Mouse (Mus musculus): Measurements from ENCODE around the gene Tmprss11g.

The Tmprss11g gene

GRCm38 (mm10) chr5:86518500-86518899 is at the start of gene Tmprss11g:
Gene Tmprss11g (minus strand): TSS chr5:86518600.
- DNase-seq (ENCODE audit: low read depth, low spot score), result no peak

DNA sequence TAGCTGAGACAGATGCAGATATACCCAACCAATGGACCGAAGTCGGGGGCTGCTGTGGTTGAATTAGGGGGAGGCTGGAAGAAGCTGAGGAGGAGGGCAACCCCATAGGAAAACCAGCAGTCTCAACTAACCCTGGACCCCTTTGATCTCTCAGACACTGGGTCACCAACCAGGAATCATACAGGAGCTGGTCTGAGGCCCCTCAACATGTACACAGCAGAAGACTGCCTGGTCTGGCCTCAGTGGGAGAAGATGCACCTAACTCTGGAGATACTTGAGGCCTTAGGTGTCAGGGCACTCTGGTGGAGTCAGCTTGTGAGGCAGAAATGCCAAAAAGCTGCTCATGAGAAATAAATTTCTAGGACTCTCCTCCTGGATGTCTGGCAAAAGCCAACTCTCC is 28.3 kb upstream of the Tmprss11g start:
- no peak for DNase-seq (ENCODE audit: low read depth, low spot score)

- DNase-seq (ENCODE audit: low read depth, low spot score), result no peak
These were observed 22.2 kb upstream of the Tmprss11g start for GRCm38 (mm10) chr5:86540601-86541000.

- no peak for DNase-seq (ENCODE audit: low read depth, low spot score)
These were observed 10.3 kb upstream of the Tmprss11g start for GRCm38 (mm10) chr5:86528725-86529124.

DNA sequence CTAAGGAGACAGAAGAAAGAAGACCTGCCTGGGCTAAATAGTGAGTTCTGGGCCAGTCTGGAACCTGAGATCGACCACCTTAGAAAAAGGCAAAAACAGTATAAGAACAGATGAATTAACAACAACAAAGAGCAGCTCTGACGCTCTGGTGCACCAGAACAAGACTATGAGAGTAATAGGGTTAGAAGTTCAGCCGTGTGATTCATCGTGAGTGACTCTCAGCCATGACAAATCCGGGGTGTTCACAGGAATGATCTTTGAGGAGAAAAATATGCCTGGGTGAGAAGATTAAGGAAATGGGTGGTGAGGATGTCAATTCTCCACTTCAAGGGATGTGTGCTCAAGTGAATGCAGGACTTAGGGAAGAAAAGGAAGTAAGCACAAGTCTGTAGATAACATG is 6.9 kb downstream of the Tmprss11g start:
- DNase-seq (ENCODE audit: low read depth, low spot score), result no peak

DNA sequence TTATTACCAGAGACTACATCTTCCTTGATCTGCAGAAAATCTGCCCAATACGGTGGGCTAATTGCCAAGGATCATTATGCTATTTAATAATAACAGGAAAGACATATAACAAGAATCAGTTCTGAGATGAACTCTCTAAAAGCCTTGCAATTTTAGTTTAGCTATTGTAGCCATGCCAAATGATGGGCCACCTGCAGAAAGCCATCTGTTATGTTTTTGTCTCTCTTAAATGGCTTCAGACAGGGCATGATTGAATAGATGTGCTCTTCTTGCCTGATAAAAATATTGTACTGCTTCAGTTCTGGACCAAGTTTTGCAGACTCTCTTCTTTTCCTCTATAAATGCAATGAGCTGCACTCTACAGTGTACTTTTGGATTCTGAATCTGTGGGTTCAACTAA is 24.9 kb downstream of the Tmprss11g start:
- no peak for DNase-seq (ENCODE audit: low read depth, low spot score)

DNA sequence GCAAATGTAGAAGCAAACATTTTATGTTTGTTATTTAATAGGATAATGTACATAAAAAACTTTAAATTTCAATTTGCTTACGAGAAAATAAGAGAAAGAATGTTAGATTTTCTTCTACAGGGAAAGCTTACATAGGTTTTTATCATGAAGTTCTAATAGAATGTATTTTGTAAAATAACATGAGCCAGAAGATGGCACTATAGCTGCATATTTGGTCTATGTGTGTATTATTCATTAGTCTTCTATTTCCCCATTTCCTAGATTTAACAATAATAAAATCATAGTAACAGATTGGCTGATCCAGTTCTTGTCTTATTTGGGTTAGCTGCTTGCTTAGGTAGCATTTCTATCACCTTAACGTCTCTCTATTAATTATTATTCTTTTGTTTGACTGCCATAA is 35.8 kb downstream of the Tmprss11g start:
- DNase-seq (ENCODE audit: low read depth, low spot score), result no peak

- DNase-seq (ENCODE audit: low read depth, low spot score), result no peak
These were observed 36.4 kb downstream of the Tmprss11g start for GRCm38 (mm10) chr5:86482031-86482430.

- no peak for DNase-seq (ENCODE audit: low read depth, low spot score)
These were observed 44.5 kb downstream of the Tmprss11g start for GRCm38 (mm10) chr5:86473859-86474258.

- DNase-seq (ENCODE audit: low read depth, low spot score), result no peak
These were observed 49.5 kb downstream of the Tmprss11g start, which contains the start of gene Tmprss11a for GRCm38 (mm10) chr5:86468890-86469289. Gene Tmprss11a (minus strand): TSS chr5:86468990.

GRCm38 (mm10) chr5:86439306-86439705 is 79.1 kb downstream of the Tmprss11g start:
- no peak for DNase-seq (ENCODE audit: low read depth, low spot score)

DNA sequence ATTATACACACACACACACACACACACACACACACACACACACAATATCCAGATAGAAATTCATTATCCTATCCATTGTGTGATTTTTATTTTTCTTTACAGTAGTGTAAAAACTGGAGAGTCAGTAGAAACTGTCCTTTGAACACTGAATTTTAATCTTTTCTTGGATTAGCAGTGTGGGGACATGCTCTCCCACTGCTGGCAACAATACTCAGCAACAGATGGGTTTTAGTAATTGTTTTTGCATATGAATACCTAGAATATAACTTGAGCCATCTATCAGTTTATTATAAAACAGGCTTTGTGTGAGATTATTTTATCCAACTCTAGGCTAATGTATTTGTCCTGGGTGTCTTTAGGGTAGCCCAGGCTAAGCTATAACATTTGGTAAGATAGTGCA is 79.9 kb downstream of the Tmprss11g start:
- DNase-seq (ENCODE audit: low read depth, low spot score), result no peak

All from retina, adult 2 months (tissue).